Mouse (Mus musculus): Measurements from ENCODE around the gene Rbm18. TPM values are rescaled to one million over a fixed set of nuclear protein-coding genes. Genes with fewer than 3 reads are reported as not detected.

Gene Rbm18
- total RNA-seq, 4 experiments from 2014 or later, result 31.0 to 37.1 (median 33.3) TPM

GRCm38 (mm10) chr2:36104956-36105741, 31.4 kb downstream of the Rbm18 start, which contains the start of gene Lhx6:
Gene Lhx6, minus strand, starts transcription at chr2:36105408.
- no peak for DNase-seq (ENCODE audit: low spot score)

- no peak for DNase-seq (ENCODE audit: low spot score)
Measured at GRCm38 (mm10) chr2:36104436-36104955, 32.1 kb downstream of the Rbm18 start.

- no peak for DNase-seq (ENCODE audit: low spot score)
Measured at GRCm38 (mm10) chr2:36103555-36104367, 32.8 kb downstream of the Rbm18 start.

- no peak for DNase-seq (ENCODE audit: low spot score)
Measured at GRCm38 (mm10) chr2:36103069-36103554, 33.5 kb downstream of the Rbm18 start.

GRCm38 (mm10) chr2:36102559-36102946, 34.0 kb downstream of the Rbm18 start:
- no peak for DNase-seq (ENCODE audit: low spot score)

GRCm38 (mm10) chr2:36101866-36102558, 34.6 kb downstream of the Rbm18 start:
- no peak for DNase-seq (ENCODE audit: low spot score)

- no peak for DNase-seq (ENCODE audit: low spot score)
Measured at GRCm38 (mm10) chr2:36099739-36100138, 36.8 kb downstream of the Rbm18 start.

- no peak for DNase-seq (ENCODE audit: low spot score)
Measured at GRCm38 (mm10) chr2:36098021-36098420, 38.6 kb downstream of the Rbm18 start.

- DNase-seq (ENCODE audit: low spot score), result no peak
Measured at GRCm38 (mm10) chr2:36097129-36097815, 39.3 kb downstream of the Rbm18 start.

GRCm38 (mm10) chr2:36093914-36094475, 42.6 kb downstream of the Rbm18 start:
- DNase-seq (ENCODE audit: low spot score), result no peak

GRCm38 (mm10) chr2:36093301-36093700, 43.3 kb downstream of the Rbm18 start:
- no peak for DNase-seq (ENCODE audit: low spot score)

GRCm38 (mm10) chr2:36092748-36093147, 43.8 kb downstream of the Rbm18 start:
- no peak for DNase-seq (ENCODE audit: low spot score)

- no peak for DNase-seq (ENCODE audit: low spot score)
Measured at GRCm38 (mm10) chr2:36090853-36091741, 45.5 kb downstream of the Rbm18 start.

- no peak for DNase-seq (ENCODE audit: low spot score)
Measured at GRCm38 (mm10) chr2:36089190-36089589, 47.4 kb downstream of the Rbm18 start.

- DNase-seq (ENCODE audit: low spot score), result no peak
Measured at GRCm38 (mm10) chr2:36085041-36085440, 51.5 kb downstream of the Rbm18 start.

- DNase-seq (ENCODE audit: low spot score), result no peak
Measured at GRCm38 (mm10) chr2:36082802-36083580, 53.6 kb downstream of the Rbm18 start.

- DNase-seq (ENCODE audit: low spot score), result no peak
Measured at GRCm38 (mm10) chr2:36081446-36081845, 55.1 kb downstream of the Rbm18 start.

- DNase-seq (ENCODE audit: low spot score), result no peak
Measured at GRCm38 (mm10) chr2:36077160-36077761, 59.3 kb downstream of the Rbm18 start.
